Mouse (Mus musculus) forebrain, embryonic 14.5 days (tissue): ENCODE measurements around the gene Gstp1. TPM values are rescaled to one million over a fixed set of nuclear protein-coding genes. Genes with fewer than 3 reads are reported as not detected.

ENCODE experiments used
- ATAC-seq: fragments of 200-750 bp; cut with Nextera tagmentation; 2 replicates; pipeline ENCODE4 v1.8.0; 2017; ENCODE audit warnings: mild to moderate bottlenecking, moderate library complexity
- DNase-seq: peaks from one replicate; pipeline ENCODE4 v3.0.0-alpha.2; 2015; ENCODE audit warnings: low spot score
- H3K27ac ChIP-seq: fragments of 300-500 bp; sonication (generic); 2 replicates; pipeline ENCODE4 v1.5.1; 2014; ENCODE audit warnings: low read depth, mild to moderate bottlenecking, control low read depth, low read length, moderate library complexity
- H3K27me3 ChIP-seq: fragments of 300-500 bp; sonication (generic); replicated peaks from 2 replicates; pipeline ENCODE4 v1.6.1; 2014; ENCODE audit warnings: low read length, control low read depth, mixed read lengths; ENCODE audit not compliant: control insufficient read depth, insufficient read depth
- H3K36me3 ChIP-seq: fragments of 300-500 bp; sonication (generic); 2 replicates; pipeline ENCODE4 v1.6.1; 2014; ENCODE audit warnings: low read length, control low read depth; ENCODE audit not compliant: control insufficient read depth, insufficient read depth
- H3K4me1 ChIP-seq: fragments of 300-500 bp; sonication (generic); 2 replicates; pipeline ENCODE4 v1.6.1; 2014; ENCODE audit warnings: antibody characterized with exemption, low read length, control low read depth; ENCODE audit not compliant: control insufficient read depth, insufficient read depth
- H3K4me2 ChIP-seq: fragments of 300-500 bp; sonication (generic); 2 replicates; pipeline ENCODE4 v1.6.1; 2014; ENCODE audit warnings: mild to moderate bottlenecking, control low read depth, low read length
- H3K4me3 ChIP-seq: fragments of 300-500 bp; sonication (generic); 2 replicates; pipeline ENCODE4 v1.5.1; 2014; ENCODE audit warnings: low read depth, low read length, control low read depth
- H3K9ac ChIP-seq: fragments of 300-500 bp; sonication (generic); 2 replicates; pipeline ENCODE4 v1.6.1; 2014; ENCODE audit warnings: mild to moderate bottlenecking, low read length, control low read depth, moderate library complexity
- H3K9me3 ChIP-seq: fragments of 300-500 bp; sonication (generic); replicated peaks from 2 replicates; pipeline ENCODE4 v1.6.1; 2016; ENCODE audit warnings: low read length, control low read depth, mixed read lengths; ENCODE audit not compliant: control insufficient read depth
- WGBS: fragments of 180-500 bp; shearing (Covaris S2); extraction: QIAGEN DNeasy Blood & Tissue Kit; methylation state at CpG from one replicate; pipeline ENCODE4 v1.1.7; 2014; 5-methylcytosine and 5-hydroxymethylcytosine counted together
- polyA plus RNA-seq: library from polyadenylated mRNA; unstranded; fragments of >200 nt; fragmentation: Nextera tagmentation; extraction: Ambion mirVana; gene quantifications from 2 replicates; pipeline ENCODE4 v1.2.1, GENCODE M21; 2014

The Gstp1 gene
- polyA plus RNA-seq, 1 experiment from 2014 or later, result 369 TPM

GRCm38 (mm10) chr19:4036327-4037045, 1.3 kb downstream of the Gstp1 start:
- no peak for DNase-seq
- 0 out of 2 replicates have a peak overlapping the region, but pooled peaks have one; percentile 3 for H3K4me2 ChIP-seq

DNA sequence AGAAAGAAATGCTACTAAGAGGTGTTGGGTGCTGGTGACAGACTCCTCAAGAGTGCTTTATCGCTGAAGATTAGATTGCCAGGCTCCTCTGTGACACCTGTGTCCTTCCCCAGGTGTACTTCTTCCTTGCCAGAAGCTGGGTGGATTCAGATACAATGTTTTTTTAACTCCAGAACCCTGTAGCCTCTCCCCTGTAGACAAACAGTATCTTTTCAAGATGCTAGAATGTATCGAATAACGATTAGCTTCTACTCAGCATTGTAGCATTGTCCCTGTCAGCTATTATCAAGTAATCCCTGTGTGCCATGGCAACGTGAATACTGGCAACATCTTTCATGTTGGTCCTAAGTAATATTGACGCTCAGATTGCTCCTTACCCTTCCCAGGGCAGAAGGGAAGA, 4.0 kb downstream of the Gstp1 start:
- Histone ChIP-seq H3K9ac (no peak overlapping the region), H3K4me2 (no peak overlapping the region), H3K27ac (no peak overlapping the region), H3K36me3 (0 out of 2 replicates have a peak, but pooled peaks cover 2% of the 10 kb centered on the region), H3K9me3 (no peaks in the 10 kb centered on the region), H3K27me3 (no peaks in the 10 kb centered on the region), H3K4me1 (peaks cover 2% of the 10 kb centered on the region; the same call in 1 of the 2 replicates), H3K4me3 (no peak overlapping the region)
- ATAC-seq (no peak), DNase-seq (no peak)
- 59% methylated on average over 5 of the region's 5 CpGs for WGBS

More at GRCm38 (mm10) chr19:4036327-4037045, 1.3 kb downstream of the Gstp1 start:
- H3K4me1 ChIP-seq, result peaks cover 2% of the 10 kb centered on the region; the same call in 1 of the 2 replicates
- H3K4me3 ChIP-seq, result no peak overlapping the region
- H3K27ac ChIP-seq, result no peak overlapping the region
- no peaks in the 10 kb centered on the region for H3K9me3 ChIP-seq
- no peaks in the 10 kb centered on the region for H3K27me3 ChIP-seq
- no peak overlapping the region for H3K9ac ChIP-seq
- no peak for ATAC-seq
- 0 out of 2 replicates have a peak, but pooled peaks cover 2% of the 10 kb centered on the region for H3K36me3 ChIP-seq
- 90% methylated on average over 12 of the region's 12 CpGs for WGBS

DNA sequence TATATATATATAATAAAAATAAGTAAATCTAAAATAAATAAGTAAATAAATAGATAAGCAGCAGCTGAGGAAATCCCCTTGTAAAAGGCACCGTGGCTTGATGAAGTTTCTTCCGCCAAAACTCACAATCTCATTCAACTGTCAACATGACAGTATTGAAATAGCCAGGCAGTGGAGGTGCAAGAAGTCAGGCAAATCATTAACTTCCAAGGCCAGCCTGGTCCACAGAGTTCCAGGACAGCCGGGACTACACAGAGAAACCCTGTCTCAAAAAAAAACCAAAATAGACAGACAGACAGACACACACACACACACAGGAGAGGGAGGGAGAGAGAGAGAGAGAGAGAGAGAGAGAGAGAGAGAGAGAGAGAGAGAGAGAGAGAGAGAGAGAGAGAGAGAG, 4.5 kb downstream of the Gstp1 start:
- H3K4me2 ChIP-seq, result no peak overlapping the region
- 0 out of 2 replicates have a peak, but pooled peaks cover 2% of the 10 kb centered on the region for H3K36me3 ChIP-seq
- no peaks in the 10 kb centered on the region for H3K27me3 ChIP-seq
- H3K27ac ChIP-seq, result no peak overlapping the region
- DNase-seq (no peak), ATAC-seq (no peak)
- no peak overlapping the region for H3K9ac ChIP-seq
- H3K4me1 ChIP-seq, result peaks cover 2% of the 10 kb centered on the region; the same call in 1 of the 2 replicates
- no peak overlapping the region for H3K4me3 ChIP-seq
- WGBS, result 75% methylated on average over 3 of the region's 3 CpGs
- H3K9me3 ChIP-seq, result no peaks in the 10 kb centered on the region

- Histone ChIP-seq H3K4me3 (no peak overlapping the region), H3K27ac (no peak overlapping the region), H3K9ac (no peak overlapping the region), H3K4me1 (peaks cover 2% of the 10 kb centered on the region; the same call in 1 of the 2 replicates), H3K36me3 (0 out of 2 replicates have a peak, but pooled peaks cover 2% of the 10 kb centered on the region), H3K4me2 (no peak overlapping the region), H3K27me3 (no peaks in the 10 kb centered on the region), H3K9me3 (no peaks in the 10 kb centered on the region)
- no peak for DNase-seq
- no peak for ATAC-seq
- 54% methylated on average over 7 of the region's 7 CpGs for WGBS
Observed at GRCm38 (mm10) chr19:4032668-4033067, 5.1 kb downstream of the Gstp1 start.

DNA sequence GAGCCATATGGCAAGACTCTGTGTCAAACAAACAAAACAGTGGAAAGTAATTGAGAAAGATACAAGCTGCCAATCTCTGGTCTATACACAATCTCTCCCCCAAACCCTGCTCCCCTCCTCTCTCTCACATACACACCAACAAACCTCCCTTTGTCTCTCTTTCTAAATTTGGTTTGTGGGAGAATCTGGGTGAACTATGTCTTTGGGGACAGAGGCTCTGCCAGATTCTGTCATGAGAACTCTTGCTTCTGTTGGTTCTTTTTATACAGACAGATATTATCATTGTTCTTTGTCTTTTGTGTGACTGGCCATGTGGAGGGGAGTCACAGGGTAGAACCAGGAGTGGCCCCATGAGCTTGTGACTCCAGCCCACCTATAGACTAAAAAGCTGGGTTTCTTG, 10.2 kb downstream of the Gstp1 start:
- H3K4me3 ChIP-seq, result no peak overlapping the region
- H3K9me3 ChIP-seq, result no peaks in the 10 kb centered on the region
- no peak overlapping the region for H3K9ac ChIP-seq
- ATAC-seq (no peak), DNase-seq (no peak)
- no peaks in the 10 kb centered on the region for H3K4me1 ChIP-seq
- no peak overlapping the region for H3K27ac ChIP-seq
- no peaks in the 10 kb centered on the region for H3K36me3 ChIP-seq
- no peak overlapping the region for H3K4me2 ChIP-seq
- no peaks in the 10 kb centered on the region for H3K27me3 ChIP-seq

DNA sequence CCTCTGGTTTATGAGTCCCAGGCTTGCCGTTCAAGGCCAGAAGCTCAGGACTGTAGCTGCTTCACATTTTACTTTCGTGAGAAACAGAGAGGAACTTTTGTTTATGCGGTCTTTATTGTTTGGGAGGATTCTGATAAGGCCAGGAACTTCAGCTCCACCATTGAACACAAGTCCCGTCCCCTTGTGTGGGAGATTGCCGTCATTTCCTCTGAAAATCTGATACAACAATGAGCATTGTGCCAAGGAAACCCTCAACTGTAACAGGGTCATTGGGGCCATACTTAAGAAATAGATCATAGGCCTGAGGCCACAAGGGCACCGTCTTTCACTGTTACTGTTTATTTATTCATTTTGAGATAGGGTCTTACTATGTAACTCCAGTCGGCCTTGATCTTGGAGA, 14.6 kb downstream of the Gstp1 start:
- Histone ChIP-seq H3K4me3 (no peak overlapping the region), H3K4me1 (no peaks in the 10 kb centered on the region), H3K27ac (no peak overlapping the region), H3K27me3 (no peaks in the 10 kb centered on the region), H3K4me2 (no peak overlapping the region), H3K9ac (no peak overlapping the region), H3K36me3 (no peaks in the 10 kb centered on the region), H3K9me3 (no peaks in the 10 kb centered on the region)
- no peak for ATAC-seq
- DNase-seq, result no peak
- WGBS, result 85% methylated on average over 7 of the region's 7 CpGs

GRCm38 (mm10) chr19:4018743-4019583, 18.8 kb downstream of the Gstp1 start:
- Histone ChIP-seq H3K4me1 (no peaks in the 10 kb centered on the region), H3K4me3 (no peak overlapping the region), H3K4me2 (no peak overlapping the region), H3K27me3 (no peaks in the 10 kb centered on the region), H3K9me3 (no peaks in the 10 kb centered on the region), H3K36me3 (no peaks in the 10 kb centered on the region), H3K9ac (no peak overlapping the region), H3K27ac (no peak overlapping the region)
- ATAC-seq (peak; percentile 66; the same call in 1 of the 2 replicates), DNase-seq (peak; percentile 87)
- 26% methylated on average over 18 of the region's 18 CpGs for WGBS

DNA sequence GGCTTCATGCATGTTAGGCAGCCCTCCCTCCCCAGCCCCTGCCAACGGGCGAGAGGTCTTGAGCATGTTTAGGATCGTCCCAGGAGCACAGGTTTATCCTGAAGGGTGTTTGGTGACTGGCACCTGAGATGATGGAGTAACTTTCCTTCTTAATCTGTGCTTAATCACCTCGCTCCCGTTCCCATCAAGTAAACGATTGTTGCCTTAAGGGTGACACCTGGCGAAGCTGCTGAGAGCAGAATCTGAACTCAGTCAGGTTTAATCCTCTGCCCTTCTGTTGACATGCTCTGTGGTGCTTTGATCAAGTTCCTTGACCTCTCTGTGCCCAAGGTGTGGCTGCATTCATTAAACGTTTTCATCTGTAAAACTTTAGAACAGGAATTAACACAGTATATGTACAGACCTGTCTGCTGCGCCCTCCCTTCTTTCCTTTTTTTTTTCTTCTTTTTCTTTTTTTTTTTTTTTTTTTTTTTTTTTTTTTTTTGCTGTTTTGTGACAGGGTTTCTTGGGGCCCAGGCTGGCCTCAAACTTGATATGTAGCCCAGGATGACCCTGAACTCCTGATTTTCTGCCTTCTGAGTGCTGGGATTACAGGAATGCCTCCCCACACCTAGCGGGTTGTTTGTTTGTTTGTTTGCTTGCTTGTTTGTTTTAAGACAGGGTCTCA, 19.7 kb downstream of the Gstp1 start:
- H3K36me3 ChIP-seq, result no peaks in the 10 kb centered on the region
- ATAC-seq (no peak), DNase-seq (no peak)
- H3K27me3 ChIP-seq, result no peaks in the 10 kb centered on the region
- no peak overlapping the region for H3K9ac ChIP-seq
- H3K4me3 ChIP-seq, result no peak overlapping the region
- no peaks in the 10 kb centered on the region for H3K4me1 ChIP-seq
- 66% methylated on average over 10 of the region's 10 CpGs for WGBS
- H3K4me2 ChIP-seq, result no peak overlapping the region
- H3K9me3 ChIP-seq, result no peaks in the 10 kb centered on the region
- H3K27ac ChIP-seq, result no peak overlapping the region
